Mouse (Mus musculus): ENCODE measurements around the gene Prkce. TPM values are rescaled to one million over a fixed set of nuclear protein-coding genes. Genes with fewer than 3 reads are reported as not detected.

Gene Prkce
- polyA plus RNA-seq, 1 experiment from 2014 or later = 0.77 TPM

- H3K27me3 ChIP-seq (ENCODE audit: control insufficient read depth, insufficient read depth, low read depth, low read length) = no peaks in the 10 kb centered on the region
- no peak overlapping the region for H3K4me3 ChIP-seq (ENCODE audit: low read depth, low read length)
- no peak for ATAC-seq (ENCODE audit: low read depth)
- H3K9ac ChIP-seq (ENCODE audit: low read depth, low read length) = no peak overlapping the region
- H3K4me2 ChIP-seq (ENCODE audit: low read depth, low read length) = no peak overlapping the region
- H3K4me1 ChIP-seq (ENCODE audit: control insufficient read depth, low read depth, low read length) = no peaks in the 10 kb centered on the region
- H3K9me3 ChIP-seq (replicated peaks; ENCODE audit: control insufficient read depth, low read length) = no peaks in the 10 kb centered on the region
- H3K36me3 ChIP-seq (ENCODE audit: control insufficient read depth, insufficient read depth) = no peaks in the 10 kb centered on the region
- H3K27ac ChIP-seq (ENCODE audit: low read length) = no peak overlapping the region
- WGBS (ENCODE audit: insufficient replicate concordance) = 76% methylated on average over 9 of the region's 9 CpGs
Measured at GRCm38 (mm10) chr17:86253884-86254283, 86.3 kb downstream of the Prkce start.

GRCm38 (mm10) chr17:86254285-86254684, 86.7 kb downstream of the Prkce start:
- no peak for ATAC-seq (ENCODE audit: low read depth)

GRCm38 (mm10) chr17:86254978-86255377, 87.4 kb downstream of the Prkce start:
- Histone ChIP-seq H3K9ac (ENCODE audit: low read depth, low read length) (no peak overlapping the region), H3K9me3 (replicated peaks; ENCODE audit: control insufficient read depth, low read length) (no peaks in the 10 kb centered on the region), H3K4me2 (ENCODE audit: low read depth, low read length) (no peak overlapping the region), H3K27me3 (ENCODE audit: control insufficient read depth, insufficient read depth, low read depth, low read length) (no peaks in the 10 kb centered on the region), H3K4me3 (ENCODE audit: low read depth, low read length) (no peak overlapping the region), H3K36me3 (ENCODE audit: control insufficient read depth, insufficient read depth) (no peaks in the 10 kb centered on the region), H3K4me1 (ENCODE audit: control insufficient read depth, low read depth, low read length) (no peaks in the 10 kb centered on the region), H3K27ac (ENCODE audit: low read length) (no peak overlapping the region)
- no peak for ATAC-seq (ENCODE audit: low read depth)
- 74% methylated on average over 6 of the region's 6 CpGs for whole genome bisulfite sequencing (ENCODE audit: insufficient replicate concordance)

More at GRCm38 (mm10) chr17:86254285-86254684, 86.7 kb downstream of the Prkce start:
- no peak overlapping the region for H3K9ac ChIP-seq (ENCODE audit: low read depth, low read length)
- no peaks in the 10 kb centered on the region for H3K4me1 ChIP-seq (ENCODE audit: control insufficient read depth, low read depth, low read length)
- no peaks in the 10 kb centered on the region for H3K27me3 ChIP-seq (ENCODE audit: control insufficient read depth, insufficient read depth, low read depth, low read length)
- no peak overlapping the region for H3K27ac ChIP-seq (ENCODE audit: low read length)
- H3K9me3 ChIP-seq (replicated peaks; ENCODE audit: control insufficient read depth, low read length) = no peaks in the 10 kb centered on the region
- WGBS (ENCODE audit: insufficient replicate concordance) = 77% methylated on average over 8 of the region's 8 CpGs
- H3K4me3 ChIP-seq (ENCODE audit: low read depth, low read length) = no peak overlapping the region
- no peak overlapping the region for H3K4me2 ChIP-seq (ENCODE audit: low read depth, low read length)
- no peaks in the 10 kb centered on the region for H3K36me3 ChIP-seq (ENCODE audit: control insufficient read depth, insufficient read depth)

- Histone ChIP-seq H3K27me3 (ENCODE audit: control insufficient read depth, insufficient read depth, low read depth, low read length) (no peaks in the 10 kb centered on the region), H3K27ac (ENCODE audit: low read length) (no peak overlapping the region), H3K4me1 (ENCODE audit: control insufficient read depth, low read depth, low read length) (no peaks in the 10 kb centered on the region), H3K9ac (ENCODE audit: low read depth, low read length) (no peak overlapping the region), H3K9me3 (replicated peaks; ENCODE audit: control insufficient read depth, low read length) (no peaks in the 10 kb centered on the region), H3K4me2 (ENCODE audit: low read depth, low read length) (no peak overlapping the region), H3K36me3 (ENCODE audit: control insufficient read depth, insufficient read depth) (no peaks in the 10 kb centered on the region), H3K4me3 (ENCODE audit: low read depth, low read length) (no peak overlapping the region)
- no peak for ATAC-seq (ENCODE audit: low read depth)
- WGBS (ENCODE audit: insufficient replicate concordance) = 43% methylated on average over 10 of the region's 10 CpGs
Measured at GRCm38 (mm10) chr17:86256730-86257131, 89.1 kb downstream of the Prkce start.

GRCm38 (mm10) chr17:86261067-86261466, 93.5 kb downstream of the Prkce start:
- no peaks in the 10 kb centered on the region for H3K36me3 ChIP-seq (ENCODE audit: control insufficient read depth, insufficient read depth)
- H3K4me1 ChIP-seq (ENCODE audit: control insufficient read depth, low read depth, low read length) = no peaks in the 10 kb centered on the region
- WGBS (ENCODE audit: insufficient replicate concordance) = 69% methylated on average over 8 of the region's 8 CpGs
- H3K27me3 ChIP-seq (ENCODE audit: control insufficient read depth, insufficient read depth, low read depth, low read length) = no peaks in the 10 kb centered on the region
- H3K27ac ChIP-seq (ENCODE audit: low read length) = no peak overlapping the region
- no peak overlapping the region for H3K4me2 ChIP-seq (ENCODE audit: low read depth, low read length)
- no peak overlapping the region for H3K4me3 ChIP-seq (ENCODE audit: low read depth, low read length)
- no peaks in the 10 kb centered on the region for H3K9me3 ChIP-seq (replicated peaks; ENCODE audit: control insufficient read depth, low read length)
- no peak for ATAC-seq (ENCODE audit: low read depth)
- no peak overlapping the region for H3K9ac ChIP-seq (ENCODE audit: low read depth, low read length)

GRCm38 (mm10) chr17:86263985-86264649, 96.5 kb downstream of the Prkce start:
- no peak overlapping the region for H3K9ac ChIP-seq (ENCODE audit: low read depth, low read length)
- no peaks in the 10 kb centered on the region for H3K9me3 ChIP-seq (replicated peaks; ENCODE audit: control insufficient read depth, low read length)
- H3K4me2 ChIP-seq (ENCODE audit: low read depth, low read length) = no peak overlapping the region
- H3K27me3 ChIP-seq (ENCODE audit: control insufficient read depth, insufficient read depth, low read depth, low read length) = no peaks in the 10 kb centered on the region
- ATAC-seq (ENCODE audit: low read depth) = no peak
- no peak overlapping the region for H3K27ac ChIP-seq (ENCODE audit: low read length)
- no peaks in the 10 kb centered on the region for H3K36me3 ChIP-seq (ENCODE audit: control insufficient read depth, insufficient read depth)
- no peaks in the 10 kb centered on the region for H3K4me1 ChIP-seq (ENCODE audit: control insufficient read depth, low read depth, low read length)
- 73% methylated on average over 11 of the region's 11 CpGs for WGBS (ENCODE audit: insufficient replicate concordance)
- H3K4me3 ChIP-seq (ENCODE audit: low read depth, low read length) = no peak overlapping the region

- no peaks in the 10 kb centered on the region for H3K9me3 ChIP-seq (replicated peaks; ENCODE audit: control insufficient read depth, low read length)
- H3K4me1 ChIP-seq (ENCODE audit: control insufficient read depth, low read depth, low read length) = no peaks in the 10 kb centered on the region
- H3K9ac ChIP-seq (ENCODE audit: low read depth, low read length) = no peak overlapping the region
- no peak overlapping the region for H3K4me3 ChIP-seq (ENCODE audit: low read depth, low read length)
- no peak overlapping the region for H3K4me2 ChIP-seq (ENCODE audit: low read depth, low read length)
- H3K27me3 ChIP-seq (ENCODE audit: control insufficient read depth, insufficient read depth, low read depth, low read length) = no peaks in the 10 kb centered on the region
- ATAC-seq (ENCODE audit: low read depth) = no peak
- H3K27ac ChIP-seq (ENCODE audit: low read length) = no peak overlapping the region
- no peaks in the 10 kb centered on the region for H3K36me3 ChIP-seq (ENCODE audit: control insufficient read depth, insufficient read depth)
- WGBS (ENCODE audit: insufficient replicate concordance) = 67% methylated on average over 6 of the region's 6 CpGs
Measured at GRCm38 (mm10) chr17:86266051-86266450, 98.5 kb downstream of the Prkce start.

GRCm38 (mm10) chr17:86267126-86267760, 99.7 kb downstream of the Prkce start:
- WGBS (ENCODE audit: insufficient replicate concordance) = 58% methylated on average over 6 of the region's 6 CpGs
- H3K4me2 ChIP-seq (ENCODE audit: low read depth, low read length) = no peak overlapping the region
- H3K9me3 ChIP-seq (replicated peaks; ENCODE audit: control insufficient read depth, low read length) = no peaks in the 10 kb centered on the region
- no peaks in the 10 kb centered on the region for H3K27me3 ChIP-seq (ENCODE audit: control insufficient read depth, insufficient read depth, low read depth, low read length)
- no peaks in the 10 kb centered on the region for H3K4me1 ChIP-seq (ENCODE audit: control insufficient read depth, low read depth, low read length)
- H3K27ac ChIP-seq (ENCODE audit: low read length) = no peak overlapping the region
- no peaks in the 10 kb centered on the region for H3K36me3 ChIP-seq (ENCODE audit: control insufficient read depth, insufficient read depth)
- no peak overlapping the region for H3K4me3 ChIP-seq (ENCODE audit: low read depth, low read length)
- no peak for ATAC-seq (ENCODE audit: low read depth)
- no peak overlapping the region for H3K9ac ChIP-seq (ENCODE audit: low read depth, low read length)

GRCm38 (mm10) chr17:86269639-86270038, 102.1 kb downstream of the Prkce start:
- H3K4me2 ChIP-seq (ENCODE audit: low read depth, low read length) = no peak overlapping the region
- WGBS (ENCODE audit: insufficient replicate concordance) = 78% methylated on average over 8 of the region's 8 CpGs

More at GRCm38 (mm10) chr17:86269639-86270038, 102.1 kb downstream of the Prkce start:
- no peak for ATAC-seq (ENCODE audit: low read depth)
- no peak overlapping the region for H3K27ac ChIP-seq (ENCODE audit: low read length)
- no peak overlapping the region for H3K9ac ChIP-seq (ENCODE audit: low read depth, low read length)
- no peaks in the 10 kb centered on the region for H3K36me3 ChIP-seq (ENCODE audit: control insufficient read depth, insufficient read depth)
- no peaks in the 10 kb centered on the region for H3K27me3 ChIP-seq (ENCODE audit: control insufficient read depth, insufficient read depth, low read depth, low read length)
- no peaks in the 10 kb centered on the region for H3K4me1 ChIP-seq (ENCODE audit: control insufficient read depth, low read depth, low read length)
- no peaks in the 10 kb centered on the region for H3K9me3 ChIP-seq (replicated peaks; ENCODE audit: control insufficient read depth, low read length)
- H3K4me3 ChIP-seq (ENCODE audit: low read depth, low read length) = no peak overlapping the region
